11 mouse cellular contexts compared by ENCODE assay signal in genomic region chr7:46238346-46238745, GRCm38 (mm10). TPM values are rescaled to one million over a fixed set of nuclear protein-coding genes. Genes with fewer than 3 reads are reported as not detected.
DNase-seq lines count a peak whose midpoint lies in the region; ATAC-seq and TF ChIP-seq lines count a peak whose summit lies in the region.
"Had no signal": no experiment of that assay in that cellular context is flagged by ENCODE, and none has a peak within 500 bp of the region (broad histone marks: within the 10 kb centered on the region; RNA-seq: fewer than 3 reads in every experiment).

Gene Ush1c, minus strand, starts transcription at chr7:46238503.

- TF ChIP-seq EP300 in lung, postnatal 0 days (IDR thresholded peaks at IDR 0.05): no peak
- TF ChIP-seq EP300 in heart, postnatal 0 days (IDR thresholded peaks at IDR 0.05; ENCODE audit: low read depth): no peak

- 22% methylated on average over 10 of the region's 10 CpGs for WGBS in lung, postnatal 0 days
- 20% methylated on average over 10 of the region's 10 CpGs for WGBS in heart, postnatal 0 days
- WGBS in kidney, embryonic 14.5 days: 19% methylated on average over 10 of the region's 10 CpGs
- WGBS in stomach, embryonic 15.5 days: 25% methylated on average over 10 of the region's 10 CpGs
- WGBS in forebrain, embryonic 14.5 days: 21% methylated on average over 10 of the region's 10 CpGs

- H3K4me3 ChIP-seq in lung, postnatal 0 days (ENCODE audit: low read depth, low read length): no peak within 1 kb of the TSS
- H3K4me3 ChIP-seq in heart, postnatal 0 days (ENCODE audit: low read depth, low read length): no peak within 1 kb of the TSS
- H3K4me3 ChIP-seq in kidney, embryonic 14.5 days (ENCODE audit: low read length): peak within 1 kb of the TSS; percentile 0; the same call in 1 of the 2 replicates
- no peak within 1 kb of the TSS; the same call in 1 of the 2 replicates for H3K4me3 ChIP-seq in stomach, embryonic 15.5 days (replicated peaks)
- H3K4me3 ChIP-seq in forebrain, embryonic 14.5 days (ENCODE audit: low read depth, low read length): no peak within 1 kb of the TSS
- no peak within 1 kb of the TSS for H3K4me3 ChIP-seq in layer of hippocampus, adult 2 months

- DNase-seq in lung, postnatal 0 days (ENCODE audit: low spot score): peak; percentile 44
- DNase-seq in lung, postnatal 25 days (ENCODE audit: low spot score): no peak
- no peak for DNase-seq in heart, postnatal 0 days (ENCODE audit: low spot score)
- DNase-seq in forebrain, embryonic 14.5 days (ENCODE audit: low spot score): no peak
- DNase-seq in layer of hippocampus, adult 8-10 months (ENCODE audit: low spot score in 2 of 2): no peak
- DNase-seq in layer of hippocampus, adult 2 months (ENCODE audit: low spot score in 2 of 2): no peak
- DNase-seq: adrenal gland, adult 8-10 months; cerebellum, adult 11-12 months had no signal

- H3K9ac ChIP-seq in lung, postnatal 0 days (replicated peaks; ENCODE audit: low read depth): no peak within 1 kb of the TSS
- no peak within 1 kb of the TSS for H3K9ac ChIP-seq in heart, postnatal 0 days (replicated peaks; ENCODE audit: low read depth, low read length)
- no peak within 1 kb of the TSS for H3K9ac ChIP-seq in kidney, embryonic 14.5 days (ENCODE audit: low read depth, low read length)
- H3K9ac ChIP-seq in stomach, embryonic 15.5 days: no peak within 1 kb of the TSS
- no peak within 1 kb of the TSS for H3K9ac ChIP-seq in forebrain, embryonic 14.5 days (ENCODE audit: low read length)

- no peak within 1 kb of the TSS for H3K4me2 ChIP-seq in lung, postnatal 0 days (replicated peaks; ENCODE audit: low read depth, low read length)
- H3K4me2 ChIP-seq in heart, postnatal 0 days (ENCODE audit: low read depth, low read length): peak within 1 kb of the TSS; percentile 16
- H3K4me2 ChIP-seq in kidney, embryonic 14.5 days (replicated peaks; ENCODE audit: low read depth, low read length): peak within 1 kb of the TSS; percentile 11; the same call in 1 of the 2 replicates
- H3K4me2 ChIP-seq in stomach, embryonic 15.5 days: no peak within 1 kb of the TSS
- H3K4me2 ChIP-seq in forebrain, embryonic 14.5 days (ENCODE audit: low read length): no peak within 1 kb of the TSS

- no peaks in the 10 kb centered on the region for H3K4me1 ChIP-seq in lung, postnatal 0 days (ENCODE audit: insufficient read depth, low read depth, low read length)
- H3K4me1 ChIP-seq in heart, postnatal 0 days (ENCODE audit: control insufficient read depth, insufficient read depth): no peaks in the 10 kb centered on the region
- peaks cover 8% of the 10 kb centered on the region; the same call in 1 of the 2 replicates for H3K4me1 ChIP-seq in kidney, embryonic 14.5 days (ENCODE audit: control insufficient read depth, insufficient read depth, low read length)
- H3K4me1 ChIP-seq in stomach, embryonic 15.5 days: 0 out of 2 replicates have a peak, but pooled peaks cover 5% of the 10 kb centered on the region
- peaks cover 2% of the 10 kb centered on the region; the same call in 1 of the 2 replicates for H3K4me1 ChIP-seq in forebrain, embryonic 14.5 days (ENCODE audit: control insufficient read depth, insufficient read depth, low read length)

- TF ChIP-seq CTCF in lung, postnatal 0 days (IDR thresholded peaks at IDR 0.05): no peak
- no peak for TF ChIP-seq CTCF in heart, postnatal 0 days (IDR thresholded peaks at IDR 0.05; ENCODE audit: low read depth)
- TF ChIP-seq CTCF in layer of hippocampus, adult 2 months (conservative IDR thresholded peaks at IDR 0.05): no peak

- no peaks in the 10 kb centered on the region for H3K27me3 ChIP-seq in lung, postnatal 0 days (replicated peaks; ENCODE audit: insufficient read depth, low read length)
- H3K27me3 ChIP-seq in heart, postnatal 0 days (ENCODE audit: control insufficient read depth, insufficient read depth, low read length): no peaks in the 10 kb centered on the region
- H3K27me3 ChIP-seq in kidney, embryonic 14.5 days (ENCODE audit: control insufficient read depth, insufficient read depth, low read length): no peaks in the 10 kb centered on the region
- no peaks in the 10 kb centered on the region for H3K27me3 ChIP-seq in stomach, embryonic 15.5 days (replicated peaks)
- H3K27me3 ChIP-seq in forebrain, embryonic 14.5 days (replicated peaks; ENCODE audit: control insufficient read depth, insufficient read depth, low read length): no peaks in the 10 kb centered on the region

- no peaks in the 10 kb centered on the region for H3K36me3 ChIP-seq in lung, postnatal 0 days (ENCODE audit: insufficient read depth, low read length)
- H3K36me3 ChIP-seq in heart, postnatal 0 days (replicated peaks; ENCODE audit: control insufficient read depth, insufficient read depth, low read length): no peaks in the 10 kb centered on the region
- H3K36me3 ChIP-seq in kidney, embryonic 14.5 days (ENCODE audit: control insufficient read depth, insufficient read depth, low read length): no peaks in the 10 kb centered on the region
- H3K36me3 ChIP-seq in stomach, embryonic 15.5 days: no peaks in the 10 kb centered on the region
- H3K36me3 ChIP-seq in forebrain, embryonic 14.5 days (ENCODE audit: control insufficient read depth, insufficient read depth, low read length): no peaks in the 10 kb centered on the region
- H3K36me3 ChIP-seq: G1E had no signal

- H3K9me3 ChIP-seq in lung, postnatal 0 days (ENCODE audit: low read length): no peaks in the 10 kb centered on the region
- H3K9me3 ChIP-seq in heart, postnatal 0 days (replicated peaks; ENCODE audit: control insufficient read depth, low read length): no peaks in the 10 kb centered on the region
- no peaks in the 10 kb centered on the region for H3K9me3 ChIP-seq in kidney, embryonic 14.5 days (ENCODE audit: control insufficient read depth, low read length)
- no peaks in the 10 kb centered on the region for H3K9me3 ChIP-seq in stomach, embryonic 15.5 days
- no peaks in the 10 kb centered on the region for H3K9me3 ChIP-seq in forebrain, embryonic 14.5 days (replicated peaks; ENCODE audit: control insufficient read depth, low read length)
- H3K9me3 ChIP-seq: G1E had no signal

- H3K27ac ChIP-seq in lung, postnatal 0 days (ENCODE audit: low read length): no peak within 1 kb of the TSS
- H3K27ac ChIP-seq in heart, postnatal 0 days (ENCODE audit: low read depth): no peak within 1 kb of the TSS
- H3K27ac ChIP-seq in kidney, embryonic 14.5 days (ENCODE audit: low read depth, low read length): peak within 1 kb of the TSS; percentile 17; the same call in 1 of the 2 replicates
- no peak within 1 kb of the TSS for H3K27ac ChIP-seq in stomach, embryonic 15.5 days
- H3K27ac ChIP-seq in forebrain, embryonic 14.5 days (ENCODE audit: low read depth, low read length): no peak within 1 kb of the TSS
- no peak within 1 kb of the TSS for H3K27ac ChIP-seq in layer of hippocampus, adult 2 months

- ATAC-seq in lung, postnatal 0 days: peak; percentile 75
- ATAC-seq in heart, postnatal 0 days (ENCODE audit: insufficient read depth, low read depth): peak; percentile 40
- peak; percentile 47 for ATAC-seq in kidney, embryonic 14.5 days (ENCODE audit: low FRiP score, low TSS enrichment)
- peak; percentile 70 for ATAC-seq in stomach, embryonic 15.5 days (ENCODE audit: insufficient read depth, low FRiP score, low read depth)
- ATAC-seq in forebrain, embryonic 14.5 days: no peak

RNA-seq across cellular contexts. Expression of gene Ush1c, which starts in this region (rescaled TPM):
- polyA plus RNA-seq in lung, postnatal 0 days (2015; fragmentation: Nextera tagmentation; extraction: Ambion mirVana): 0.13 TPM in 1 of 2 replicates, not detected in the other
- total RNA-seq in heart, postnatal 0 days (2014; rRNA removed; ENCODE audit: low replicate concordance): 1.3 and 5.5 TPM in 2 replicates
- 1.9 and 2.7 TPM in 2 replicates for polyA plus RNA-seq in heart, postnatal 0 days (2015; fragmentation: Nextera tagmentation; extraction: Ambion mirVana)
- 4.7 and 8.7 TPM in 2 replicates for polyA plus RNA-seq in kidney, embryonic 14.5 days (2014; fragmentation: Nextera tagmentation; extraction: Ambion mirVana)
- polyA plus RNA-seq in stomach, embryonic 15.5 days (2015; fragmentation: Nextera tagmentation; extraction: Ambion mirVana): 15.2 and 16.1 TPM in 2 replicates
- polyA plus RNA-seq in forebrain, embryonic 14.5 days (2014; fragmentation: Nextera tagmentation; extraction: Ambion mirVana): 2.0 and 3.6 TPM in 2 replicates
- under 1 TPM; 0.16 to 0.74 (median 0.25) TPM for total RNA-seq in layer of hippocampus, adult 8-10 months (2022)
- total RNA-seq in layer of hippocampus, adult 2 months (2021): under 1 TPM; 0.23 to 0.54 TPM
- total RNA-seq: G1E had no signal
- polyA plus RNA-seq: G1E had no signal

Comparison
In these comparisons a context has a peak if more than half of its experiments do, and no peak if none do; other contexts are left out.
1. Peak in DNase-seq and ATAC-seq in lung, postnatal 0 days; RNA of the gene not detected or under 1 TPM.
2. H3K4me2 ChIP-seq: peak in heart, postnatal 0 days (single experiment) and kidney, embryonic 14.5 days (single experiment); none in lung, postnatal 0 days (single experiment), stomach, embryonic 15.5 days (single experiment) and forebrain, embryonic 14.5 days (single experiment).